Mouse (Mus musculus) MEL (cell line): ENCODE measurements around the gene Dnajc7. TPM values are rescaled to one million over a fixed set of nuclear protein-coding genes. Genes with fewer than 3 reads are reported as not detected.

Experiments
- DNase-seq: peaks from one replicate; pipeline ENCODE4 v3.0.0; 2011; ENCODE audit warnings: low read depth, low spot score
- H3K27ac ChIP-seq: 2 replicates; pipeline ENCODE4 v1.5.1; 2012; ENCODE audit warnings: low read depth, mild to moderate bottlenecking, control low read depth, low read length, moderate library complexity; ENCODE audit not compliant: control insufficient read depth
- H3K27me3 ChIP-seq, 2 experiments: fragments of 150-350 bp in 1 of 2; sonication (generic) in 1 of 2; 2 replicates each; pipeline ENCODE4 v1.6.1; 2012; ENCODE audit warnings: low read length in 2 of 2, mild to moderate bottlenecking in 2 of 2, improper control_type of control experiment in 1 of 2, moderate library complexity in 1 of 2; ENCODE audit not compliant: insufficient read depth in 2 of 2, control insufficient read depth in 1 of 2
- H3K36me3 ChIP-seq, 2 experiments: 2 replicates each; pipeline ENCODE4 v1.6.1; 2012 to 2014; ENCODE audit warnings: low read length in 2 of 2, improper control_type of control experiment in 1 of 2, inconsistent platforms in 1 of 2, mild to moderate bottlenecking in 1 of 2; ENCODE audit not compliant: insufficient read depth in 2 of 2, control insufficient read depth in 1 of 2
- H3K4me1 ChIP-seq, 2 experiments: fragments of 150-350 bp in 1 of 2; sonication (generic) in 1 of 2; 2 replicates each; pipeline ENCODE4 v1.6.1; 2012; ENCODE audit warnings: low read length in 2 of 2, improper control_type of control experiment in 1 of 2, mild to moderate bottlenecking in 1 of 2; ENCODE audit not compliant: insufficient read depth in 2 of 2, control insufficient read depth in 1 of 2
- H3K4me3 ChIP-seq, 2 experiments: fragments of 150-350 bp in 1 of 2; sonication (generic) in 1 of 2; 2 replicates each; pipeline ENCODE4 v1.5.1; 2012; ENCODE audit warnings: low read depth in 2 of 2, low read length in 2 of 2, mild to moderate bottlenecking in 2 of 2, moderate library complexity in 2 of 2, control low read depth in 1 of 2, improper control_type of control experiment in 1 of 2; ENCODE audit not compliant: control insufficient read depth in 1 of 2, insufficient read depth in 1 of 2
- H3K79me2 ChIP-seq: 2 replicates; pipeline ENCODE4 v1.6.1; 2012; ENCODE audit warnings: mild to moderate bottlenecking, low read length, moderate library complexity; ENCODE audit not compliant: control insufficient read depth, poor library complexity, insufficient read depth
- H3K9ac ChIP-seq: 2 replicates; pipeline ENCODE4 v1.6.1; 2012; ENCODE audit warnings: low read depth, mild to moderate bottlenecking, control low read depth, low read length, moderate library complexity; ENCODE audit not compliant: control insufficient read depth, poor library complexity, severe bottlenecking
- H3K9me3 ChIP-seq: fragments of 150-350 bp; sonication (generic); replicated peaks from 2 replicates; pipeline ENCODE4 v1.6.1; 2012; ENCODE audit warnings: mild to moderate bottlenecking, low read length, improper control_type of control experiment, moderate library complexity; ENCODE audit not compliant: insufficient read depth
- BHLHE40 ChIP-seq: IDR thresholded peaks from 2 replicates; pipeline ENCODE4 v1.6.1; 2012; ENCODE audit warnings: low read depth, mild to moderate bottlenecking, inconsistent platforms, low read length, improper control_type of control experiment, borderline replicate concordance
- CHD2 ChIP-seq: IDR thresholded peaks from 2 replicates; pipeline ENCODE4 v1.6.1; 2011; ENCODE audit warnings: low read length, improper control_type of control experiment
- ELF1 ChIP-seq: IDR thresholded peaks from 2 replicates; pipeline ENCODE4 v1.6.1; 2014; ENCODE audit warnings: low read depth, mild to moderate bottlenecking, inconsistent platforms, low read length, improper control_type of control experiment, moderate library complexity
- EP300 ChIP-seq, 2 experiments: IDR thresholded peaks; 2 replicates each; pipeline ENCODE4 v1.6.1; 2011; ENCODE audit warnings: improper control_type of control experiment in 2 of 2, low read length in 2 of 2, low read depth in 1 of 2, mild to moderate bottlenecking in 1 of 2
- GATA1 ChIP-seq: IDR thresholded peaks from 2 replicates; pipeline ENCODE4 v1.6.1; 2011; ENCODE audit warnings: low read depth, low read length, improper control_type of control experiment
- JUND ChIP-seq: IDR thresholded peaks from 2 replicates; pipeline ENCODE4 v1.6.1; 2011; ENCODE audit warnings: low read depth, mild to moderate bottlenecking, improper control_type of control experiment, low read length
- POLR2AphosphoS5 ChIP-seq: IDR thresholded peaks from 2 replicates; pipeline ENCODE4 v1.6.1; 2012; ENCODE audit warnings: low read depth, borderline replicate concordance, mild to moderate bottlenecking, inconsistent platforms, low read length, moderate library complexity, mixed read lengths
- TAL1 ChIP-seq: IDR thresholded peaks from 2 replicates; pipeline ENCODE4 v1.6.1; 2012; ENCODE audit warnings: mild to moderate bottlenecking, inconsistent platforms, low read length, moderate library complexity, mixed read lengths
- UBTF ChIP-seq: IDR thresholded peaks from 2 replicates; pipeline ENCODE4 v1.6.1; 2012; ENCODE audit warnings: low read depth, mild to moderate bottlenecking, inconsistent platforms, low read length, improper control_type of control experiment, moderate library complexity, borderline replicate concordance; ENCODE audit not compliant: insufficient read depth
- polyA plus RNA-seq, 2 experiments: library from polyadenylated mRNA; stranded (reverse) in 1 of 2; unstranded in 1 of 2; fragments of >175 nt in 1 of 2; fragments of >200 nt in 1 of 2; gene quantifications; 2 replicates each; pipeline versions ENCODE4 v1.2.1 to v1.2.4; 2012; ENCODE audit warnings: low replicate concordance in 2 of 2, low read depth in 1 of 2; ENCODE audit not compliant: insufficient read length in 2 of 2, insufficient read depth in 1 of 2, missing spikeins in 1 of 2
- total RNA-seq: library from RNA; depleted of rRNA; stranded (reverse); fragments of 300-350 nt; gene quantifications from 2 replicates; pipeline ENCODE4 v1.2.3, GENCODE M21; 2012

Gene Dnajc7
- total and polyA plus RNA-seq, 3 experiments: 230 to 452 (median 346) TPM

DNA sequence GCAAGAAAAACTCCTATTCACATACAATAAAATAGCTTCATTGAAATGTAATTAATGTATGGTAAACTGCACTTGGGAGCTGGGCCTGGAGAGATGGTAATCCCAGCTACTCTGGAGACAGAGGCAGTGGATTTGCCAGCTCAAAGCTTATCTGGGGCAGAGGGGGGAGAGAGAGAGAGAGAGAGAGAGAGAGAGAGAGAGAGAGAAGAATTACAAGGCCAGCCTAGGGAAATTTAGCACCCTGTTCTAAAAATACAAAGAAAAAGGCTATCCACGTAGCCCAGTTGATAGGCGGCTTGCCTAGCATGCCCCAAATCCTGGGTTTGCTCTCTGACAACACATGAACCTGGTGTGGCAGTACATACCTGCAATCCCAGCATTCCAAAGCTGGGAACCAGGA is 78.4 kb downstream of the Dnajc7 start:
- Histone ChIP-seq H3K9ac (no peak overlapping the region), H3K27ac (no peak overlapping the region), H3K79me2 (peaks cover 1% of the 10 kb centered on the region; the same call in 1 of the 2 replicates)

GRCm38 (mm10) chr11:100540966-100541365 is 79.0 kb downstream of the Dnajc7 start:
- H3K79me2 ChIP-seq: peaks cover 1% of the 10 kb centered on the region; the same call in 1 of the 2 replicates
- no peak for TF ChIP-seq BHLHE40
- 0 out of 2 replicates have a peak, but pooled peaks have one; percentile 16 for TF ChIP-seq GATA1
- H3K9ac ChIP-seq: no peak overlapping the region
- DNase-seq: no peak
- peaks cover 0 to 6% of the 10 kb centered on the region in 2 experiments; a peak in 2 of 4 replicates for H3K36me3 ChIP-seq
- no peaks in the 10 kb centered on the region for H3K27me3 ChIP-seq
- no peak overlapping the region for H3K4me3 ChIP-seq
- H3K4me1 ChIP-seq: peaks cover 0 to 12% of the 10 kb centered on the region in 2 experiments; a peak in 2 of 4 replicates
- no peak overlapping the region for H3K27ac ChIP-seq
- no peaks in the 10 kb centered on the region for H3K9me3 ChIP-seq

More for the DNA sequence above, 78.4 kb downstream of the Dnajc7 start:
- peaks cover 0 to 6% of the 10 kb centered on the region in 2 experiments; a peak in 2 of 4 replicates for H3K36me3 ChIP-seq
- no peak for DNase-seq
- H3K9me3 ChIP-seq: no peaks in the 10 kb centered on the region
- H3K27me3 ChIP-seq: no peaks in the 10 kb centered on the region
- H3K4me3 ChIP-seq: no peak overlapping the region
- peak; percentile 85; the same call in 1 of the 2 replicates for TF ChIP-seq JUND
- TF ChIP-seq CHD2: no peak
- peaks cover 0 to 14% of the 10 kb centered on the region in 2 experiments; a peak in 2 of 4 replicates for H3K4me1 ChIP-seq

- no peaks in the 10 kb centered on the region for H3K79me2 ChIP-seq
- H3K27ac ChIP-seq: no peak overlapping the region
- H3K36me3 ChIP-seq: no peaks in the 10 kb centered on the region; a peak in 1 of 4 replicates
- H3K9ac ChIP-seq: no peak overlapping the region
- no peaks in the 10 kb centered on the region for H3K27me3 ChIP-seq
- 0 out of 4 replicates have a peak, but pooled peaks cover 0 to 3% of the 10 kb centered on the region in 2 experiments for H3K4me1 ChIP-seq
- TF ChIP-seq TAL1: peak; percentile 19; the same call in 1 of the 2 replicates
- no peak for TF ChIP-seq POLR2AphosphoS5
- TF ChIP-seq UBTF: no peak
- TF ChIP-seq ELF1: no peak
- TF ChIP-seq EP300 (IDR thresholded peaks at IDR 0.05; ENCODE audit: low read depth in 1 of 2, low read length in 2 of 2): peak in 1 of 2 experiments; percentile 49; a peak in 1 of 4 replicates
- peak; percentile 71 for DNase-seq
- no peak overlapping the region for H3K4me3 ChIP-seq
- no peaks in the 10 kb centered on the region for H3K9me3 ChIP-seq
Measured at GRCm38 (mm10) chr11:100536466-100536865, 83.5 kb downstream of the Dnajc7 start.
